Mouse (Mus musculus): Measurements from ENCODE around the gene Pafah1b3. TPM values are rescaled to one million over a fixed set of nuclear protein-coding genes. Genes with fewer than 3 reads are reported as not detected.
"Not testable (repeated sequence)": the region's sequence is repeated elsewhere in the genome, so short reads cannot be mapped to it uniquely, and the experiment has no call there.

Pafah1b3 gene
- polyA plus RNA-seq, 1 experiment from 2014 or later = 199 TPM

DNA sequence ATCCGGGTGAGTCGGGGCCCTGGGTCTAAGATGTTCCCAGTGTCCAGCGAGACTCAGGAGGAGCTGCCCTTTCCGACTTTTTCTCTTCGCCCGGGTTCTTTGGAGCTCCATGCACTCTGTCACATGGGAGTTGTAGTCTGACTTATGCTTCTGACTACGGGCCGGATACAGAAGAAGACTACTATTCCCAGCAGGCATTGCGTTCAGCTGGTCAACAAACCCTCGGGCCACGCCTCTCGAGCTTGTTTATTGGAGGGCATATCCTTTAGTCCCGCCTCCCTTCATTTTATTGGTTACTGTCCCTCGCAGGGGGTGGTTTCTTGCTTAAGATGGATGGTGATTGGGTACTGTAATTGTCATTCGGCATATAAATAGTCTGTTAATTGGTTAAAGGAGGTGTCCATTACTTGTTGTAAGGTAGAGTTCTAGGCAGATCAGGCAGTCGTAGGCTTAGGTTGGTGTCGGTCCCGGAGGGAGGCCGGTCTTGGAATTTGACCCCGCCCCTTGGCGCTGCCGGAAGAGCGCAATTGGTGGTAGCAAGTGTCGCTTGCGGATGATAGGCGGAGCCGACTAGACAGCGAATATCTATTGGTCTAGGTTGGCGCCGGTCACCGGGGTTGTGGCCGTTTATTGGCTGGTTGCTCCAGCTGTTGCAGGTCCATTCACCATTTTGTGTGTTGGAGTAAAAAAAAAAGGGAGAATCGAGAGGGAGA, 29.9 kb downstream of the Pafah1b3 start:
- Histone ChIP-seq H3K9ac (ENCODE audit: low read depth, low read length) (peak overlapping the region; percentile 80), H3K4me1 (ENCODE audit: control insufficient read depth, insufficient read depth, low read length) (peaks cover 25% of the 10 kb centered on the region), H3K36me3 (ENCODE audit: control insufficient read depth, insufficient read depth, low read length) (peaks cover 21% of the 10 kb centered on the region), H3K27me3 (ENCODE audit: control insufficient read depth, insufficient read depth, low read length) (no peaks in the 10 kb centered on the region), H3K4me3 (ENCODE audit: low read length) (peak overlapping the region; percentile 82), H3K4me2 (replicated peaks; ENCODE audit: low read depth, low read length) (peak overlapping the region; percentile 77), H3K9me3 (ENCODE audit: control insufficient read depth, low read length) (no peaks in the 10 kb centered on the region), H3K27ac (ENCODE audit: low read depth, low read length) (peak overlapping the region; percentile 84; the same call in 1 of the 2 replicates)
- peak; percentile 95 for ATAC-seq (ENCODE audit: low FRiP score, low TSS enrichment)
- under 1% methylated on average over 33 of the region's 33 CpGs for WGBS

DNA sequence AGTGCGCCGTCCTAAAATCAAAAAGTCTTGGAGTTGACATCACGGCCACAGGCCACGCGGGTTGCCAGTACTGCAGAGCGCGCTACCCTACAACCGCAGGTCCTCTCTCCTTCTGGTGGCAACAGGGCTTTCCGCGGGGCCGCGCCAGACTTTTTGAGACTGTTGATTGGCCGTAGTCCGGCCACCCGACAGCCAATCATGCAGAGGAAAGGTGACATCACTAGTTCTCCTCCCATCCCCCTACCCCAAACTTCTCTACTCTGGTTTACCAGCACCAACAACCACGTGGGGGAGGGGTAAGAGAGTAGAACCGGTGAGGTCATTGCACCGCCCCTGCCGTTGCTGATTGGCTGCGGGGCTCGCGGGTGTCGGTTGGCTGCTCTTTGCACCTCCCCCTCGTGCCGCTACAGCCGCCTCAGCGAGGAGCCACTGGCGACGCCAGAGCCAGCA, 30.5 kb downstream of the Pafah1b3 start, which contains the start of gene Cic:
Gene Cic, plus strand, starts transcription at position 404 of the 450 bp plus-strand sequence.
- Histone ChIP-seq H3K4me3 (ENCODE audit: low read length) (peak within 1 kb of the TSS; percentile 82), H3K4me2 (replicated peaks; ENCODE audit: low read depth, low read length) (peak within 1 kb of the TSS; percentile 77), H3K9ac (ENCODE audit: low read depth, low read length) (peak within 1 kb of the TSS; percentile 80), H3K36me3 (ENCODE audit: control insufficient read depth, insufficient read depth, low read length) (peaks cover 15% of the 10 kb centered on the region), H3K27ac (ENCODE audit: low read depth, low read length) (peak within 1 kb of the TSS; percentile 84; the same call in 1 of the 2 replicates), H3K27me3 (ENCODE audit: control insufficient read depth, insufficient read depth, low read length) (no peaks in the 10 kb centered on the region), H3K9me3 (ENCODE audit: control insufficient read depth, low read length) (no peaks in the 10 kb centered on the region), H3K4me1 (ENCODE audit: control insufficient read depth, insufficient read depth, low read length) (peaks cover 25% of the 10 kb centered on the region)
- under 1% methylated on average over 29 of the region's 29 CpGs for WGBS
- peak; percentile 85 for ATAC-seq (ENCODE audit: low FRiP score, low TSS enrichment)

DNA sequence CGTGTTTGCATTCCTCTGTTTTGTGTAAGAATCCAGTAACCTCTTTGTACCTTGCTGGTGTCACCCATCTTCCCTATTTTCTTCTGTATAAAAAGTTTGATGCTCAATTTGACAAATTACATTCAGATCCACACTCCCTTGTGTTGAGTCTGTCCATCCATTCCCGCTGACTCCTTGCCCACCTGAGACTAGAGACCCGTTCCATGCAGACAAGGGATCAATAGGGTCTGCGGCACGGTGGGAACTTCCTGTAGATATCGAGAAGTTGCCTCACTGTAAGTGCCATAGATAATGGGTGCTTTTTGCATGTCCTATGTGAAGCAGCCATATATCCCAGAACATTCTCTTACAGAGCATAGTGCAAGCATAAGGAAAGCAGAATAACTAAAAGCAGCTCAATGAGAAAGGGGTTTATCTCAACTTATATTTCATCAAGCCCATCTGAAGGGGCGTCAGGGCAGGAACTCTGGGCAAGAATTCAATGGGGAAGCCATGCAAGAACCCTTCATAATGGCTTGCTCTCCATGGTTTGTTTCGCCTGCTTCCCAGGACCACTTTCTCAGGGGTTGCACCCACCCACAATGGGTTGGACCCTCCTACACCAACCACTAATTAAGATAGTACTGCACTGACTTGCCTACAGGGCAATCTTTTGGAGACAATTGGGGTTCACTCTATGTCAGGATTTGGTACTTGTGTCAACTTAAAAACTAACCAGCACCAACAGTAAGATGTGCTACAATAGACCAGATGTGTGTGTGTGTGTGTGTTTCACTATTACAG, 31.4 kb downstream of the Pafah1b3 start:
- Histone ChIP-seq H3K9ac (ENCODE audit: low read depth, low read length) (peak overlapping the region; percentile 61; the same call in 1 of the 2 replicates), H3K36me3 (ENCODE audit: control insufficient read depth, insufficient read depth, low read length) (peaks cover 6% of the 10 kb centered on the region), H3K4me1 (ENCODE audit: control insufficient read depth, insufficient read depth, low read length) (peaks cover 25% of the 10 kb centered on the region), H3K4me3 (ENCODE audit: low read length) (peak overlapping the region; percentile 82; the same call in 1 of the 2 replicates), H3K4me2 (replicated peaks; ENCODE audit: low read depth, low read length) (peak overlapping the region; percentile 43), H3K27ac (ENCODE audit: low read depth, low read length) (no peak overlapping the region), H3K9me3 (ENCODE audit: control insufficient read depth, low read length) (no peaks in the 10 kb centered on the region), H3K27me3 (ENCODE audit: control insufficient read depth, insufficient read depth, low read length) (no peaks in the 10 kb centered on the region)
- no peak for ATAC-seq (ENCODE audit: low FRiP score, low TSS enrichment)
- 90% methylated on average over 8 of the region's 8 CpGs for WGBS

DNA sequence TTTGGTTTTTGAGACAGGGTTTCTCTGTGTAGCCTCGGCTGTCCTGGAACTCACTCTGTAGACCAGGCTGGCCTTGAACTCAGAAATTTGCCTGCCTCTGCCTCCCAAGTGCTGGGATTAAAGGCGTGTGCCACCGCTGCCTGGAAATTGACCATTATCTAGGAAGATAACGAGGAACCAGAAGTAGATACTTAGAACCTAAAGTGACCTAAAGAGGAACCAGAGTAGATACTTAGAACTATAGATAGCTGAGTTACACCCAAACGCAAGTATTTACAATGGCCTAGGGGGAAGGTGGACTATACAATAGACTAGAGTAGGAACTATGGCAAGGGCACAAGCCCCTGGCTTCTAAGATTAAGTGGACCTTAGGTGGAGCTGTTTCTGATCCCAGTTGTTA, 32.0 kb downstream of the Pafah1b3 start:
- peaks cover 24% of the 10 kb centered on the region for H3K4me1 ChIP-seq (ENCODE audit: control insufficient read depth, insufficient read depth, low read length)
- H3K4me3 ChIP-seq (ENCODE audit: low read length); H3K9me3 ChIP-seq (ENCODE audit: control insufficient read depth, low read length); H3K27ac ChIP-seq (ENCODE audit: low read depth, low read length); H3K36me3 ChIP-seq (ENCODE audit: control insufficient read depth, insufficient read depth, low read length); H3K4me2 ChIP-seq (replicated peaks; ENCODE audit: low read depth, low read length); H3K9ac ChIP-seq (ENCODE audit: low read depth, low read length); H3K27me3 ChIP-seq (ENCODE audit: control insufficient read depth, insufficient read depth, low read length); ATAC-seq (ENCODE audit: low FRiP score, low TSS enrichment): not testable (repeated sequence)
- 91% methylated on average over 5 of the region's 5 CpGs for WGBS

DNA sequence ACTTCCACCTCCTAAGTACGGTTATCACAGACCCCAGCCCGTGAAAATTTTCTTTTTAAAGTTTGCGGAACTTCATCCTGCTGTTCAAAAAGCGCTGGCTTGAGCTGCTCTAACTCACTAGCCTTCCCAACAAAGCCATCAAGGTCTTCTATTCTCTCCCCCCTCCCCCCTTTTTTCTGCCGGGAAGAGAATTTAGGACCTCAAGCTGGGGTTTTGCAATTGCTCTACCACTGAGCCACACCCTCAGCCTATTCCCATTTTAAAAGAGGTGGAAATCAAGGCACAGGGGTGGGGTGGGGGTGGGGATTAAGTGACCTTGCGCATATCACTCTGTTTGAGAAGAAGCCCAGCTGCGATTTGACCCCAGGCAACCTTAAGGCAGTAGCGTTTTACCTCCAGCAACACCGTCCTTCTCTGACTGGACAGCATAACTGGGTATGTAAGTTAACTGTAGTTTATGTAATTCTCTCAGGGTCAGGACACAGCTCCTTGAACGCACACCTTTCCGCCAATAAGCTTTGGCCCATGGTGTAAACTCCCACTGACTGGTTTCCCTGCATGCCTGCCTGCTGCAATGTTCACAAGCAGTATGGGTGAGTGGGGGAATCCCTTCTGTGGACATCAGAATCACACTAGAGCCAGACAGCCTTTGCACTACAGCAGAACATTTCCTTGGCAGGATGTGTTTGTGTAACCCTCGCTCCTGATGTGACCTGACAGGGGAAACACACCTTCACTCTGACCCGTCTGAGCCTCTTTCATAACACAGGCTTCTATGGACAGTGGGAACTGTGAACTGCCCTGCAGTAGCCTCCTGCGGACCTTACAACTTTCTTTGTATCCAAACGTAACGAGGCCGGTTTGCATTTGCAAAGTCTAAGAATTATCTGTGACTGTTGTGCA, 33.6 kb downstream of the Pafah1b3 start:
- H3K9ac ChIP-seq (ENCODE audit: low read depth, low read length) = no peak overlapping the region
- H3K4me1 ChIP-seq (ENCODE audit: control insufficient read depth, insufficient read depth, low read length) = peaks cover 9% of the 10 kb centered on the region; the same call in 1 of the 2 replicates
- no peaks in the 10 kb centered on the region for H3K27me3 ChIP-seq (ENCODE audit: control insufficient read depth, insufficient read depth, low read length)
- no peak overlapping the region for H3K4me2 ChIP-seq (replicated peaks; ENCODE audit: low read depth, low read length)
- H3K36me3 ChIP-seq (ENCODE audit: control insufficient read depth, insufficient read depth, low read length) = no peaks in the 10 kb centered on the region
- H3K27ac ChIP-seq (ENCODE audit: low read depth, low read length) = no peak overlapping the region
- WGBS = 30% methylated on average over 17 of the region's 17 CpGs
- ATAC-seq (ENCODE audit: low FRiP score, low TSS enrichment) = no peak
- H3K9me3 ChIP-seq (ENCODE audit: control insufficient read depth, low read length) = no peaks in the 10 kb centered on the region
- no peak overlapping the region for H3K4me3 ChIP-seq (ENCODE audit: low read length)

DNA sequence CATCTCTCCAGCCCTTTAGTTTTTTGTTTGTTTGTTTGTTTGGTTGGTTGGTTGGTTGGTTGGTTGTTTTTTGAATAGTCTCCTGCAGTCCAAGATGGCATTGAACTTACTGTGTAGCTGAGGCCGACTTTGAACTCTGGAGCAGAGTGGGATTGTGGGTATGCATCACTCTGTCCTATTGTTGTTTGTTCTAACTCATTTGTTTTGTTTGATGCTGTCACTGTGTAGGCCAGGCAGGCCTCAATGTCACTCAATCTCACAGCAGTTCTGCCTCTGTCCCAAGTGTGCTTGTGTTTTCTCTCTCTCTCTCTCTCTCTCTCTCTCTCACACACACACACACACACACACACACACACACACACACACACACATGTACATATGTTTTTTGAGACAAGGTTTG, 35.9 kb downstream of the Pafah1b3 start:
- Histone ChIP-seq H3K27ac (ENCODE audit: low read depth, low read length) (no peak overlapping the region), H3K9ac (ENCODE audit: low read depth, low read length) (no peak overlapping the region), H3K4me2 (replicated peaks; ENCODE audit: low read depth, low read length) (no peak overlapping the region), H3K4me1 (ENCODE audit: control insufficient read depth, insufficient read depth, low read length) (0 out of 2 replicates have a peak, but pooled peaks cover 3% of the 10 kb centered on the region), H3K9me3 (ENCODE audit: control insufficient read depth, low read length) (no peaks in the 10 kb centered on the region), H3K27me3 (ENCODE audit: control insufficient read depth, insufficient read depth, low read length) (no peaks in the 10 kb centered on the region), H3K36me3 (ENCODE audit: control insufficient read depth, insufficient read depth, low read length) (no peaks in the 10 kb centered on the region), H3K4me3 (ENCODE audit: low read length) (no peak overlapping the region)
- WGBS = 76% methylated on average over 1 of the region's 1 CpGs
- no peak for ATAC-seq (ENCODE audit: low FRiP score, low TSS enrichment)

DNA sequence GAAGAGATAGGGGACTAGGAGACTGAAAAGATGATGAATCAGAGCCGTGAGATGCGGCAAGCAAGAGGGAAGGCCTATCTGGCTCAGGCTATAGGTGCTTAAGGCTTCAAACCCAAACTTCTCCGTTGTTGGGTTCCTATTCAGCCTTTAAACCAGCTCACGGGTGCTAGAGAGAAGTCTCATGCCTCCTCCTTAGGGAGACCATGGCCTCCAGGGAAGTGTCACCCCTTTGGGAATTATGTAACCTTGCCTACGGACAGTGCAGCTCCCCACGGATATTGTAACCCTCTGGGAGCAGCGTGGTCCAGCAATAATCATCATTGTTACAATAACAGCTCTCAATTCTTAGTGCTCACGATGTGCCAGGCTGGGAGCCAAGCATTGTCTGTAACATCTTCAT, 46.0 kb downstream of the Pafah1b3 start:
- no peaks in the 10 kb centered on the region for H3K27me3 ChIP-seq (ENCODE audit: control insufficient read depth, insufficient read depth, low read length)
- H3K4me2 ChIP-seq (replicated peaks; ENCODE audit: low read depth, low read length) = peak overlapping the region; percentile 94
- H3K9me3 ChIP-seq (ENCODE audit: control insufficient read depth, low read length) = no peaks in the 10 kb centered on the region
- H3K36me3 ChIP-seq (ENCODE audit: control insufficient read depth, insufficient read depth, low read length) = no peaks in the 10 kb centered on the region; the same call in 1 of the 2 replicates
- H3K27ac ChIP-seq (ENCODE audit: low read depth, low read length) = peak overlapping the region; percentile 99
- H3K9ac ChIP-seq (ENCODE audit: low read depth, low read length) = peak overlapping the region; percentile 90
- H3K4me1 ChIP-seq (ENCODE audit: control insufficient read depth, insufficient read depth, low read length) = peaks cover 26% of the 10 kb centered on the region
- H3K4me3 ChIP-seq (ENCODE audit: low read length) = peak overlapping the region; percentile 73
- 17% methylated on average over 8 of the region's 8 CpGs for WGBS
- ATAC-seq (ENCODE audit: low FRiP score, low TSS enrichment) = no peak

DNA sequence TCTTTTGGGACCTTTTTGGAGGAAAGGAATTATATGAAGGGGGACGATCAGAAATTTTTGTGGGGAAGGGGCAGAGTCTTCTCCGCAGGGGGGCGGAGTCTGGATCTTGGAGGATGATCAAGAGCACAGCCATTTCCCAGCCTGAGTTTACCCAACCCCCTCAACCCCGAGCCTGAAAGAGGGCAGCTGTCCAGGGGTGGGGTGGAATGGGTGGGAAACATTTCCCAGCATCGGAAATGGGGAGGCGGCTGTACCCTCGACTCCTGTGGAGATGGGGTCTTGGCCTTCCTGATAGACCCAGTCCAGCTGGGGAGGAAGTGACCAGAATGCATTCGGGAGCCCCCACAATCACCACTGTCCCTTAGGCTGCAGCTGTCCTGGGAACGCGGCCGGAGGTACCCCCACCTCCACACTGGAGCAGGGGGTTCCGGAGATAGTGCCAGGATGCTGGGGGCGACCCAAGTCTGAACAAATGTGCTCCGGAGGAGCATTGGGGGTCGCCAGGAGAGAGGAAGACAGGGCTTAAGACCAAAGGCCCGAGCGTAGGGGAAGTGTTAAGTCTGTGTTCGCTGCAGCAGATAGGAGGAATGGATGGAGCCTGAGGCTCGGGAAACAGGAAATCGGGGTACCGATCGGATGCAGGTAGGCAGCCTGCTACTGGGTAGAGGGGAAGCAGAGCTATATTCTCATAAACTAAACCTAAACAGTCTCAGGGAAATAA, 46.6 kb downstream of the Pafah1b3 start:
- Histone ChIP-seq H3K9me3 (ENCODE audit: control insufficient read depth, low read length) (no peaks in the 10 kb centered on the region), H3K27me3 (ENCODE audit: control insufficient read depth, insufficient read depth, low read length) (no peaks in the 10 kb centered on the region), H3K36me3 (ENCODE audit: control insufficient read depth, insufficient read depth, low read length) (peaks cover 2% of the 10 kb centered on the region; the same call in 1 of the 2 replicates), H3K4me3 (ENCODE audit: low read length) (peak overlapping the region; percentile 73), H3K9ac (ENCODE audit: low read depth, low read length) (peak overlapping the region; percentile 90), H3K4me1 (ENCODE audit: control insufficient read depth, insufficient read depth, low read length) (peaks cover 32% of the 10 kb centered on the region), H3K4me2 (replicated peaks; ENCODE audit: low read depth, low read length) (peak overlapping the region; percentile 94), H3K27ac (ENCODE audit: low read depth, low read length) (peak overlapping the region; percentile 99)
- ATAC-seq (ENCODE audit: low FRiP score, low TSS enrichment) = peak; percentile 10
- 1% methylated on average over 22 of the region's 22 CpGs for WGBS

All from kidney, embryonic 14.5 days (tissue).